Mouse (Mus musculus) MEL-GATA-1-ER (cell line): ENCODE data around the gene Cars2.
"Not testable (repeated sequence)": the region's sequence is repeated elsewhere in the genome, so short reads cannot be mapped to it uniquely, and the experiment has no call there.

ENCODE experiments used
- DNase-seq: peaks from one replicate; pipeline ENCODE4 v3.0.0-alpha.2; 2012; ENCODE audit warnings: low read depth; ENCODE audit errors: extremely low read depth

The Cars2 gene

GRCm38 (mm10) chr8:11513247-11513646 is 37.3 kb downstream of the Cars2 start:
- no peak for DNase-seq

GRCm38 (mm10) chr8:11512711-11513110 is 37.9 kb downstream of the Cars2 start:
- DNase-seq: peak; percentile 44

GRCm38 (mm10) chr8:11510971-11511370 is 39.6 kb downstream of the Cars2 start:
- DNase-seq: no peak

- DNase-seq: no peak
These were observed 41.7 kb downstream of the Cars2 start for GRCm38 (mm10) chr8:11508880-11509279.

GRCm38 (mm10) chr8:11506802-11507201 is 43.8 kb downstream of the Cars2 start:
- peak; percentile 23 for DNase-seq

GRCm38 (mm10) chr8:11506074-11506473 is 44.5 kb downstream of the Cars2 start:
- no peak for DNase-seq

GRCm38 (mm10) chr8:11503476-11504232 is 46.9 kb downstream of the Cars2 start:
- no peak for DNase-seq

GRCm38 (mm10) chr8:11498786-11499485 is 51.6 kb downstream of the Cars2 start:
- no peak for DNase-seq

GRCm38 (mm10) chr8:11498281-11498680 is 52.3 kb downstream of the Cars2 start:
- DNase-seq: no peak

- DNase-seq: peak; percentile 61
These were observed 53.3 kb downstream of the Cars2 start, which contains the start of gene Naxd for GRCm38 (mm10) chr8:11497017-11497990. Gene Naxd (plus strand): TSS chr8:11497506.

GRCm38 (mm10) chr8:11492340-11492739 is 58.2 kb downstream of the Cars2 start:
- DNase-seq: not testable (repeated sequence)

- no peak for DNase-seq
These were observed 63.4 kb downstream of the Cars2 start for GRCm38 (mm10) chr8:11487229-11487628.

- peak; percentile 46 for DNase-seq
These were observed 64.4 kb downstream of the Cars2 start for GRCm38 (mm10) chr8:11486142-11486541.

GRCm38 (mm10) chr8:11482537-11482936 is 68.0 kb downstream of the Cars2 start:
- DNase-seq: no peak

GRCm38 (mm10) chr8:11481876-11482275 is 68.7 kb downstream of the Cars2 start:
- DNase-seq: no peak

GRCm38 (mm10) chr8:11479591-11479990 is 71.0 kb downstream of the Cars2 start:
- DNase-seq: no peak

GRCm38 (mm10) chr8:11478807-11479527 is 71.6 kb downstream of the Cars2 start:
- no peak for DNase-seq

- peak; percentile 60 for DNase-seq
These were observed 72.5 kb downstream of the Cars2 start, which contains the start of gene Rab20 for GRCm38 (mm10) chr8:11477811-11478761. Gene Rab20 (minus strand): TSS chr8:11478710.

GRCm38 (mm10) chr8:11477178-11477553 is 73.4 kb downstream of the Cars2 start:
- DNase-seq: no peak
